Mouse (Mus musculus) liver, embryonic 12.5 days (tissue): ENCODE measurements around the gene 4930539E08Rik. TPM values are rescaled to one million over a fixed set of nuclear protein-coding genes. Genes with fewer than 3 reads are reported as not detected.

Source experiments
- ATAC-seq: fragments of 200-750 bp; cut with Nextera tagmentation; 2 replicates; pipeline ENCODE4 v1.8.0; 2017; ENCODE audit warnings: moderate number of reproducible peaks, mild to moderate bottlenecking, moderate library complexity
- H3K27ac ChIP-seq: fragments of 300-500 bp; sonication (generic); 2 replicates; pipeline ENCODE4 v1.5.1; 2016; ENCODE audit warnings: mild to moderate bottlenecking
- H3K27me3 ChIP-seq: fragments of 300-500 bp; sonication (generic); replicated peaks from 2 replicates; pipeline ENCODE4 v1.6.1; 2016; ENCODE audit warnings: mild to moderate bottlenecking, moderate library complexity
- H3K36me3 ChIP-seq: fragments of 300-500 bp; sonication (generic); 2 replicates; pipeline ENCODE4 v1.6.1; 2016; ENCODE audit warnings: mild to moderate bottlenecking, moderate library complexity
- H3K4me1 ChIP-seq: fragments of 300-500 bp; sonication (generic); 2 replicates; pipeline ENCODE4 v1.6.1; 2016
- H3K4me2 ChIP-seq: fragments of 300-500 bp; sonication (generic); 2 replicates; pipeline ENCODE4 v1.6.1; 2016; ENCODE audit warnings: mild to moderate bottlenecking, moderate library complexity
- H3K4me3 ChIP-seq: fragments of 300-500 bp; sonication (generic); 2 replicates; pipeline ENCODE4 v1.5.1; 2016; ENCODE audit warnings: mild to moderate bottlenecking, moderate library complexity
- H3K9ac ChIP-seq: fragments of 300-500 bp; sonication (generic); 2 replicates; pipeline ENCODE4 v1.6.1; 2016; ENCODE audit warnings: mild to moderate bottlenecking, moderate library complexity
- H3K9me3 ChIP-seq: fragments of 300-500 bp; sonication (generic); replicated peaks from 2 replicates; pipeline ENCODE4 v1.6.1; 2016; ENCODE audit warnings: mild to moderate bottlenecking, moderate library complexity
- WGBS: fragments of 180-500 bp; shearing (Covaris S2); methylation state at CpG from one replicate; pipeline ENCODE4 v1.1.7; 2016; ENCODE audit not compliant: insufficient replicate concordance; 5-methylcytosine and 5-hydroxymethylcytosine counted together
- polyA plus RNA-seq: library from polyadenylated mRNA; unstranded; fragments of >200 nt; fragmentation: Nextera tagmentation; extraction: Ambion mirVana; gene quantifications from 2 replicates; pipeline ENCODE4 v1.2.1, GENCODE M21; 2016

The 4930539E08Rik gene
- polyA plus RNA-seq, 1 experiment from 2014 or later, result 0.17 TPM

DNA sequence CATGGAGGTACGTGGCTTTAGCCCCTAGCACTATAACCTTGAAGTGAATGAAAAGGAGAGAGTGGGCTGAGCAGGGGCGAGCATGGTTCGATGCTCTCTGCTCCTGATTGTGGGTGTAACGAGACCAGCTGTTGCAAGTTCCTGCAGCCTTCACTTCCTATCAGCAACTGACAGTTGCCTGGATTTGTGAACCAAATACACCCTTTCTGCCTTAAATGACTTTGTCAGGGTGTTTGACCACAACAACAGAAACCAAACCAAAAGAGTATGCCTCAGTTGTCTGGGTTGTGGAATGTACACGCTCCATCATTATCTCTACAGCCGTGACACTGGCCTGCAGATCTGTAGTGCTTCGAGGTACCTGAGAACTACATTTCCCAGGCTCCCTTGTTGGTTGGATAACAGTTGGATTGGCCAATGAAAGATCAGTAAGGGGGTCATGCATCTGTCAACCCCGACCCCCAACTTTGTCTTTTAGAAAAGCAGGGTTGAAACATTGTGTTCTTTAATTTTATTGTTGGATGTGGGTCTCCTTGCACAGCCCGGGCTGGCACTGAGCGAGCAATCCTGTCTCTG is 31.1 kb downstream of the 4930539E08Rik start:
- peaks cover 35% of the 10 kb centered on the region for H3K27me3 ChIP-seq
- no peak overlapping the region for H3K9ac ChIP-seq
- H3K4me3 ChIP-seq, result no peak overlapping the region
- 41% methylated on average over 10 of the region's 10 CpGs for WGBS
- H3K36me3 ChIP-seq, result no peaks in the 10 kb centered on the region
- H3K9me3 ChIP-seq, result no peaks in the 10 kb centered on the region
- no peak for ATAC-seq
- H3K27ac ChIP-seq, result no peak overlapping the region
- no peak overlapping the region for H3K4me2 ChIP-seq
- peaks cover 10% of the 10 kb centered on the region for H3K4me1 ChIP-seq

DNA sequence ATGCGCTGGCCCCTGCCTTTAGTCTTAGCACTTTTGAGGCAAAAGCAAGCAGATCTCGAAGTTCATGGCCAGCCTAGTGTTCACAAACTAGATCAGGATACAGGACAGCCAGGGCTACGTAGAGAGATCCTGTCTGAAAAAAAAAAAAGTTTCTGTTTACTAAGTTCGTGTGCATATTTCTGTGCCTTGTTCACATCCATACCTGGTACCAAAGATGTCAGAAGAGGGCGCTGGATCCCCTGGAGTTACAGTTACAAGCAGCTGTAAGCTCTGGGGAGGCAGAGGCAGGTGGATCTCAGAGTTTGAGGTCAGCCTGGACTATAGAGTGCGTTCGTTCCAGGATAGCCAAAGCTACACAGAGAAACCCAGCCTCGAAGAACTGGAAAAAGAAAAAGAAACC is 32.3 kb downstream of the 4930539E08Rik start:
- 26% methylated on average over 8 of the region's 8 CpGs for WGBS
- Histone ChIP-seq H3K4me1 (peaks cover 10% of the 10 kb centered on the region), H3K27me3 (peaks cover 46% of the 10 kb centered on the region), H3K9me3 (no peaks in the 10 kb centered on the region), H3K27ac (no peak overlapping the region), H3K4me3 (no peak overlapping the region), H3K9ac (no peak overlapping the region), H3K4me2 (peak overlapping the region; percentile 27), H3K36me3 (no peaks in the 10 kb centered on the region)
- ATAC-seq, result no peak

DNA sequence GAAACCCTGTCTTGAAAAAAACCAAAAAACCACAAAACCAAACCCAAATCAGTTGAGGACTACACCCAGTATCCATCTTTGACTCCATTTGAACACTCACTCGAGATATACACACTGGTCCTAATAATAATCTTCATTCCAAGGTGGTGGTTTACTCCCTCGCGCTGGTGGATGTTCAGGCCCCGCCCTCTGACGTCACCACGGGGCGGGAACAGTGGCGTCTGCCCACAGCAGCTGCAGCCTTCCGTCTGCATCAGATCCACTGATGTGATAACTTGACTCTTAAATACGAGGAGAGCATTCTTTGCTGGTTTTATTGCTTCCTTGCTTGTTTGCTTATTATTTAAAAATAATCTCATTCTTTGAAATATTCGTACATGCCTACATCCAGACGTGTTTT is 32.8 kb downstream of the 4930539E08Rik start:
- no peak overlapping the region for H3K9ac ChIP-seq
- no peak for ATAC-seq
- peaks cover 10% of the 10 kb centered on the region for H3K4me1 ChIP-seq
- H3K27me3 ChIP-seq, result peaks cover 48% of the 10 kb centered on the region
- H3K27ac ChIP-seq, result no peak overlapping the region
- no peaks in the 10 kb centered on the region for H3K9me3 ChIP-seq
- H3K4me3 ChIP-seq, result no peak overlapping the region
- H3K4me2 ChIP-seq, result peak overlapping the region; percentile 27
- H3K36me3 ChIP-seq, result no peaks in the 10 kb centered on the region
- 6% methylated on average over 12 of the region's 12 CpGs for WGBS

- Histone ChIP-seq H3K36me3 (no peaks in the 10 kb centered on the region), H3K9ac (no peak overlapping the region), H3K9me3 (no peaks in the 10 kb centered on the region), H3K27me3 (peaks cover 70% of the 10 kb centered on the region), H3K4me3 (no peak overlapping the region), H3K4me1 (peaks cover 23% of the 10 kb centered on the region), H3K27ac (no peak overlapping the region), H3K4me2 (no peak overlapping the region)
- WGBS, result 7% methylated on average over 18 of the region's 18 CpGs
- ATAC-seq, result 0 out of 2 replicates have a peak, but pooled peaks have one; percentile 12
These were observed 35.2 kb downstream of the 4930539E08Rik start for GRCm38 (mm10) chr17:28879931-28880391.

GRCm38 (mm10) chr17:28876821-28877220 is 38.3 kb downstream of the 4930539E08Rik start:
- 16% methylated on average over 19 of the region's 19 CpGs for WGBS
- Histone ChIP-seq H3K27ac (no peak overlapping the region), H3K36me3 (no peaks in the 10 kb centered on the region), H3K4me1 (peaks cover 21% of the 10 kb centered on the region), H3K9ac (no peak overlapping the region), H3K9me3 (no peaks in the 10 kb centered on the region), H3K27me3 (peaks cover 74% of the 10 kb centered on the region), H3K4me3 (no peak overlapping the region), H3K4me2 (peak overlapping the region; percentile 31)
- no peak for ATAC-seq

- Histone ChIP-seq H3K4me3 (no peak overlapping the region), H3K9me3 (no peaks in the 10 kb centered on the region), H3K27ac (no peak overlapping the region), H3K4me1 (peaks cover 21% of the 10 kb centered on the region), H3K36me3 (no peaks in the 10 kb centered on the region), H3K4me2 (no peak overlapping the region), H3K27me3 (peaks cover 75% of the 10 kb centered on the region), H3K9ac (no peak overlapping the region)
- WGBS, result 65% methylated on average over 5 of the region's 5 CpGs
- no peak for ATAC-seq
These were observed 38.8 kb downstream of the 4930539E08Rik start for GRCm38 (mm10) chr17:28876331-28876730.

DNA sequence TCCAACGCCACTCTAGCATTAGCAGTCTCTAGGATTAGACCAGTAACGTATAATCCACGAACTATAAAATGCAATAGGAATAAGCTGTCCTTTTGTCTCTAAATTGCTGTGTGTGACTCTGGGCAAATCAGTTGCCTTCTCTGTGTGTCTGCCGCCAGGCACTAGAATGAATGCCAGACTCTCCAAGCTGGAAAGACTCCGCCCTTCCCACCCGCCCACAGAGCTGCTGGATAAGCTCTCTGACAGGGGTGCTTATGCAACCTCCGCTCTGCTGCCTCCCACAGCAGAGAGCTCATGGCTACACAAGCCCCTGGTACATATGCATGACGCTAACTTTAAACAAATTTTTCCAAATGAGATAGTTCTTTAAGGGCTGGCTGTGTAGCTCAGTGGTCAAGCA is 39.8 kb downstream of the 4930539E08Rik start:
- no peak for ATAC-seq
- H3K4me3 ChIP-seq, result no peak overlapping the region
- peaks cover 66% of the 10 kb centered on the region for H3K27me3 ChIP-seq

DNA sequence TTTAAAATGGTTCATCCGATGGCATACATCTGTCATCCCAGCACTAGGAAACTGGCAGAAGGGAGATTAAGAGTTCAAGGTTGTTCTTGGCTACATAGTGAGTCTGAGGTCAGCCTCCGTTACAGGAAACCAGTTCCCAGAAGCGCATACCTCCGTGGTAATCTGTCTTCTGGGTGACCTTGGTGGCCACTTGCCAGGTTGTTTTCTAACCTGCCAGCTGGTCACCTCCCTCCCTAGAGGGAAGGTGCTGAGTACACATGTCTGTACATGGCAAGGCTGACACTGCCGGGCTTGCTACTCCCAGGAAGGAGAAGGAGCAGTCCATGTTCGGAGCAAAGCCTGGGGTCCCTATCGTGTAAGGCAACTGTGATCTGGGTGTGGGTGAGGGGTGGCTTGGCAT is 40.3 kb downstream of the 4930539E08Rik start:
- peaks cover 61% of the 10 kb centered on the region for H3K27me3 ChIP-seq
- no peak overlapping the region for H3K4me3 ChIP-seq
- peaks cover 17% of the 10 kb centered on the region for H3K4me1 ChIP-seq
- no peaks in the 10 kb centered on the region for H3K9me3 ChIP-seq
- WGBS, result 57% methylated on average over 7 of the region's 7 CpGs
- no peak overlapping the region for H3K4me2 ChIP-seq
- no peak overlapping the region for H3K27ac ChIP-seq
- no peak overlapping the region for H3K9ac ChIP-seq
- ATAC-seq, result no peak
- no peaks in the 10 kb centered on the region for H3K36me3 ChIP-seq

More for the DNA sequence above, 39.8 kb downstream of the 4930539E08Rik start:
- no peak overlapping the region for H3K27ac ChIP-seq
- 45% methylated on average over 8 of the region's 8 CpGs for WGBS
- H3K4me2 ChIP-seq, result no peak overlapping the region
- H3K9me3 ChIP-seq, result no peaks in the 10 kb centered on the region
- H3K9ac ChIP-seq, result no peak overlapping the region
- peaks cover 21% of the 10 kb centered on the region for H3K4me1 ChIP-seq
- no peaks in the 10 kb centered on the region for H3K36me3 ChIP-seq

- Histone ChIP-seq H3K36me3 (no peaks in the 10 kb centered on the region), H3K27ac (no peak overlapping the region), H3K9me3 (no peaks in the 10 kb centered on the region), H3K4me2 (no peak overlapping the region), H3K4me1 (peaks cover 21% of the 10 kb centered on the region), H3K4me3 (no peak overlapping the region), H3K27me3 (peaks cover 57% of the 10 kb centered on the region), H3K9ac (no peak overlapping the region)
- no peak for ATAC-seq
- WGBS, result 66% methylated on average over 4 of the region's 4 CpGs
These were observed 40.9 kb downstream of the 4930539E08Rik start for GRCm38 (mm10) chr17:28874216-28874615.

GRCm38 (mm10) chr17:28872322-28872721 is 42.8 kb downstream of the 4930539E08Rik start:
- Histone ChIP-seq H3K4me2 (no peak overlapping the region), H3K4me3 (no peak overlapping the region), H3K4me1 (peaks cover 21% of the 10 kb centered on the region), H3K27me3 (peaks cover 48% of the 10 kb centered on the region), H3K9ac (no peak overlapping the region), H3K27ac (no peak overlapping the region), H3K9me3 (no peaks in the 10 kb centered on the region), H3K36me3 (no peaks in the 10 kb centered on the region)
- no peak for ATAC-seq
- WGBS, result 69% methylated on average over 7 of the region's 7 CpGs

DNA sequence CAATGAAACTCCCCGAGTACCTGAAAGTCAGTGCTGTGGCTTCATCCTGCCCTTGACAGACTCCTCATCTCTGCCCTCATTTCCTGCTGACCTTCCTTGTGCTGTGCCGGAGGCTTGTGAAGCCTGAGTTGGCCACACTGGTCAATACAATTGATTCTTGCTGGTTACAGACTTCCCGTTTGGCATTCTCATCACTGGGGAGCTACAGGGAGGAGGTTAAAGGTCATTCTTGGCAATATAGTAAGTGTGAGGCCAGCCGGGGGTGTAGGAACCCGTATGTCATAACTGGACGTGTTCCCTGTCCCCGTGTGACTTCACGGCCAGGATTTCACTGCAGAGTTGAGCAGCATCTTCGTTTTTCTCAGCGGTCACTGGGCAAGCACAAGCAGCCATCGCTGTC is 43.3 kb downstream of the 4930539E08Rik start:
- ATAC-seq, result no peak
- H3K27ac ChIP-seq, result no peak overlapping the region
- no peak overlapping the region for H3K4me3 ChIP-seq
- peaks cover 19% of the 10 kb centered on the region for H3K4me1 ChIP-seq
- WGBS, result 53% methylated on average over 11 of the region's 11 CpGs
- H3K27me3 ChIP-seq, result peaks cover 43% of the 10 kb centered on the region
- H3K4me2 ChIP-seq, result no peak overlapping the region
- H3K9me3 ChIP-seq, result no peaks in the 10 kb centered on the region
- H3K9ac ChIP-seq, result no peak overlapping the region
- no peaks in the 10 kb centered on the region for H3K36me3 ChIP-seq

GRCm38 (mm10) chr17:28870435-28870834 is 44.7 kb downstream of the 4930539E08Rik start:
- no peak overlapping the region for H3K4me3 ChIP-seq
- no peaks in the 10 kb centered on the region for H3K36me3 ChIP-seq
- H3K4me2 ChIP-seq, result no peak overlapping the region
- H3K9ac ChIP-seq, result no peak overlapping the region
- H3K4me1 ChIP-seq, result peaks cover 12% of the 10 kb centered on the region
- no peak for ATAC-seq
- no peaks in the 10 kb centered on the region for H3K9me3 ChIP-seq
- peaks cover 30% of the 10 kb centered on the region for H3K27me3 ChIP-seq
- 60% methylated on average over 5 of the region's 5 CpGs for WGBS
- H3K27ac ChIP-seq, result no peak overlapping the region
